Mouse (Mus musculus) E14TG2a.4 (cell line): ENCODE measurements around the gene Nrxn3.

Experiments
- CTCF ChIP-seq: conservative IDR thresholded peaks from 2 replicates; pipeline ENCODE4 v1.5.1; 2014; ENCODE audit warnings: low read length
- NANOG ChIP-seq: IDR thresholded peaks from 2 replicates; pipeline ENCODE4 v1.6.1; 2014; ENCODE audit warnings: borderline replicate concordance, low read length, mixed read lengths
- POU5F1 ChIP-seq: IDR thresholded peaks from 2 replicates; pipeline ENCODE4 v1.6.1; 2014; ENCODE audit warnings: low read length, borderline replicate concordance

GRCm38 (mm10) chr12:89842861-89843260 is 1120.2 kb downstream of the Nrxn3 start:
- no peak for TF ChIP-seq CTCF
- TF ChIP-seq NANOG: no peak
- no peak for TF ChIP-seq POU5F1
